Mouse (Mus musculus) liver, adult 2 months (tissue): ENCODE measurements around the gene Txnrd1.

Experiments
- CTCF ChIP-seq: fragments of 200-500 bp; IDR thresholded peaks from 2 replicates; pipeline ENCODE4 v1.5.1; 2011; ENCODE audit warnings: low read depth, low read length, control low read depth
- POLR2A ChIP-seq: fragments of 200-500 bp; IDR thresholded peaks from 2 replicates; pipeline ENCODE4 v1.6.1; 2011; ENCODE audit warnings: low read length, control low read depth; ENCODE audit not compliant: insufficient read depth; ENCODE audit errors: extremely low read depth

DNA sequence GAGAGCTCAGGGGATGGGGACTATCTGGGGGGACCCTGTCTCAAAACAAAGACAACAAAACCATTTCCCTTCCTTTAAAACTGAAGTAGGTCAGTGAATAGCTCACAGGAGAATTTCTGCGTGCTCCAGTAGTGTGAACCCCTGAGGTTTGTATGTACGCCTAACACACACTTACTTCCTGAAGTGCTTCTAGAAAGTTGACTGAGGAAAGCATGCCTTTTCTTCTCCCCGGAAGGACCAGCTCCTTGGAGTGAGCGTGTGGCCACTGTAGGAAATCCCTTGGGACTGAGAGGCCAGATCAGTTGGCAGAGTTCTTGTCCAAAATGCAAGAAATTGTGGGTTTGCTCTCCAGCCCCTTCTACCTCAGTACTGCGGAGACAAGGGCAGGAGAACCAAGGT lies 16.6 kb downstream of the Txnrd1 start:
- TF ChIP-seq CTCF (no peak), POLR2A (no peak)
